Mouse (Mus musculus): Measurements from ENCODE around the gene Pbld1.

DNA sequence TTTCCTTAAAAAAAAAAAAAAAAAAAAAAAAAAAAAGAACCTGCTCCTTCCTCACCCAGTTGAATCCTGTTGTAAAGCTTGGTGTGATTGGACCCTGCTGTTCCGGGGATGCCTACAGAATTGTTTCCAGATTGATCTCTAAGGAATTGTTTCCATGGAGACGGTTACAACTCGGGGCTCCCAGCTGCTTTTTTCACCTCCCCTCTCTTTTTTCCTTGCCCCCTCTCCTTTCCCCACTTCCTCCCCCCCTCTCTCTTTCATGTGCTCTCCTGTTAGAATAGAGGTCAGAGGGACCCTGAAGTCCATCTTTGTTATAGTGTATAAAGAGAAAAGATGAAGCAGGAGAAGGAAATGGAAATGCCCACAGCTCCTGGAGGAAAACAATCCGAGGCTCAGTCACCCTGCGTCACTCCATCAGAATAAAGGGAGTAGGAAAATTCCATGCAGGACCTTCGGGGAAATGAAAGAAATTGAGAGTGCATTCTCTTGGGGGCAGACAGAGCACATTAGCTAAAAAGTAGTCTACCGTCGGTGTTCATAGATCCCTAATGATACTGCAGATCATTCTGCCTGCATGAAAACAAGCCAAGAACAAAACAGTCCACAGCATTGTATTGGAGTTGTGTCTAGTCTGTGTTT is 33.7 kb upstream of the Pbld1 start:
- TF ChIP-seq EP300 (optimal IDR thresholded peaks at IDR 0.05) (no peak), CTCF (IDR thresholded peaks at IDR 0.05; ENCODE audit: low read depth) (no peak)

All from stomach, postnatal 0 days (tissue).